Mouse (Mus musculus) cerebellum, postnatal 4 days (tissue): ENCODE data around the gene Chek2.

Experiments used
- DNase-seq, 2 experiments: peaks; one replicate each; pipeline ENCODE4 v3.0.0; 2022; ENCODE audit warnings: low spot score in 2 of 2, mixed read lengths in 1 of 2

The Chek2 gene

GRCm38 (mm10) chr5:110898169-110898568 is 58.4 kb downstream of the Chek2 start:
- DNase-seq = no peak

GRCm38 (mm10) chr5:110898785-110899184 is 59.0 kb downstream of the Chek2 start:
- DNase-seq = no peak

- no peak for DNase-seq
Measured at GRCm38 (mm10) chr5:110900331-110900730, 60.6 kb downstream of the Chek2 start.

GRCm38 (mm10) chr5:110906708-110907107 is 66.9 kb downstream of the Chek2 start:
- no peak for DNase-seq

- DNase-seq = no peak
Measured at GRCm38 (mm10) chr5:110908879-110909278, 69.1 kb downstream of the Chek2 start.

- DNase-seq = no peak
Measured at GRCm38 (mm10) chr5:110909955-110910589, 70.3 kb downstream of the Chek2 start.

- no peak for DNase-seq
Measured at GRCm38 (mm10) chr5:110914859-110915258, 75.1 kb downstream of the Chek2 start.

- no peak for DNase-seq
Measured at GRCm38 (mm10) chr5:110916241-110916640, 76.5 kb downstream of the Chek2 start.

GRCm38 (mm10) chr5:110919541-110919940 is 79.8 kb downstream of the Chek2 start:
- DNase-seq = no peak

- no peak for DNase-seq
Measured at GRCm38 (mm10) chr5:110923336-110923735, 83.6 kb downstream of the Chek2 start.
